Mouse (Mus musculus): ENCODE results near the gene Snapc1.

- no peak for TF ChIP-seq POLR2A (IDR thresholded peaks at IDR 0.05; ENCODE audit: insufficient read depth, low read depth, low read length)
- no peak for TF ChIP-seq CTCF (IDR thresholded peaks at IDR 0.05; ENCODE audit: insufficient read depth, low read depth, low read length)
These were observed 60.6 kb downstream of the Snapc1 start for GRCm38 (mm10) chr12:74024912-74025311.
